Mouse (Mus musculus): ENCODE measurements around the gene Map6d1. TPM values are rescaled to one million over a fixed set of nuclear protein-coding genes. Genes with fewer than 3 reads are reported as not detected.

Gene Map6d1
- total and polyA plus RNA-seq, 3 experiments: 0.08 to 0.20 TPM; not detected in 1

DNA sequence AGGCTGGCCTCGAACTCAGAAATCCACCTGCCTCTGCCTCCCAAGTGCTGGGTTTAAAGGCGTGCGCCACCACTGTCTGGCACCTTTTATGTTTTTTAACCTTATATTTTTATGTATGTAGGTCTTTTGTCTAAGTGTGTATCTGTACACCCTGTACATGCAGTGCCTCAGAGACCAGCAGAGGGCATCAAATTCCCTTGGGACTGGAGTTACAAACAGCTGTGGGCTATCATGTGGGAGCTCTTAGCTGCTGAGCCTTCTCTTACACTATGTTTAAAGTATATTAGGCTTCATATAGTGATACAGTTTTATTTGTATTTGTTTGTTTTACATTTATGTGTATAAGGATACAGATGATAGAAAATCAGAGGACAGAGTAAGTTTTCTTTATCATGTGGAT is 45.6 kb downstream of the Map6d1 start:
- Histone ChIP-seq H3K4me1 (ENCODE audit: control insufficient read depth in 1 of 2, insufficient read depth in 2 of 2) (peaks cover 0 to 5% of the 10 kb centered on the region in 2 experiments; a peak in 2 of 4 replicates), H3K9me3 (replicated peaks; ENCODE audit: low read length) (no peaks in the 10 kb centered on the region), H3K27ac (ENCODE audit: insufficient read depth, low read depth) (no peak overlapping the region), H3K4me2 (ENCODE audit: insufficient read depth, low read depth, poor library complexity, severe bottlenecking) (no peak overlapping the region), H3K79me2 (replicated peaks; ENCODE audit: control insufficient read depth, extremely low read depth, insufficient read depth, poor library complexity, severe bottlenecking) (no peaks in the 10 kb centered on the region), H3K9ac (ENCODE audit: insufficient read depth, low read depth) (no peak overlapping the region), H3K36me3 (replicated peaks in 1 of 2; ENCODE audit: control insufficient read depth in 1 of 2, insufficient read depth in 1 of 2, low read length in 1 of 2) (peaks cover 53 to 92% of the 10 kb centered on the region in 2 experiments), H3K4me3 (replicated peaks in 1 of 3; ENCODE audit: low read depth in 2 of 3, low read length in 2 of 3, poor library complexity in 1 of 3) (no peak overlapping the region), H3K27me3 (replicated peaks) (no peaks in the 10 kb centered on the region)
- in situ Hi-C loops (cut with MboI; ENCODE audit: low pct_ligation_motif_present, low pct_unique_long_range_greater_than_20kb, low sequenced_read_pairs) (no loop called here), dilution Hi-C loops (cut with MboI; ENCODE audit: extremely low pct_ligation_motif_present, extremely low pct_unique_long_range_greater_than_20kb, low sequenced_read_pairs) (no loop called here)
- TF ChIP-seq SMC3 (IDR thresholded peaks at IDR 0.05; ENCODE audit: low read depth, low read length) (peak; percentile 53), RAD21 (IDR thresholded peaks at IDR 0.05; ENCODE audit: low read depth, low read length) (peak; percentile 4), TBP (conservative IDR thresholded peaks at IDR 0.05; ENCODE audit: low read depth, low read length) (no peak), ETS1 (conservative IDR thresholded peaks at IDR 0.05; ENCODE audit: low read depth, low read length) (peak; percentile 44), POLR2A (IDR thresholded peaks at IDR 0.05; ENCODE audit: low read depth, low read length) (peak; percentile 32; the same call in 1 of the 2 replicates), TCF12 (IDR thresholded peaks at IDR 0.05; ENCODE audit: low read depth, low read length) (peak; percentile 33; the same call in 1 of the 2 replicates), KAT2A (IDR thresholded peaks at IDR 0.05; ENCODE audit: insufficient replicate concordance, low read length) (peak; percentile 88), MYC (IDR thresholded peaks at IDR 0.05; ENCODE audit: low read depth, low read length) (peak; percentile 65; the same call in 1 of the 2 replicates), ZNF384 (IDR thresholded peaks at IDR 0.05; ENCODE audit: low read depth, low read length) (no peak; the same call in 1 of the 2 replicates), GABPA (IDR thresholded peaks at IDR 0.05; ENCODE audit: insufficient replicate concordance, low read depth, low read length) (no peak), IRF4 (IDR thresholded peaks at IDR 0.05; ENCODE audit: low read depth, low read length) (0 out of 2 replicates have a peak, but pooled peaks have one; percentile 47), CTCF (conservative IDR thresholded peaks at IDR 0.05 in 1 of 2, IDR thresholded peaks at IDR 0.05 in 1 of 2; ENCODE audit: low read depth in 2 of 2, low read length in 2 of 2) (peak; percentile 42 to 87; a peak in 3 of 4 replicates)
- peak; percentile 76 for DNase-seq (ENCODE audit: extremely low read depth)

- TF ChIP-seq CTCF (conservative IDR thresholded peaks at IDR 0.05 in 1 of 2, IDR thresholded peaks at IDR 0.05 in 1 of 2; ENCODE audit: low read depth in 2 of 2, low read length in 2 of 2) (no peak), MAX (IDR thresholded peaks at IDR 0.05; ENCODE audit: low read length) (no peak), MAZ (IDR thresholded peaks at IDR 0.05; ENCODE audit: low read depth, low read length) (no peak), BHLHE40 (IDR thresholded peaks at IDR 0.05; ENCODE audit: low read depth, low read length) (no peak), HCFC1 (IDR thresholded peaks at IDR 0.05; ENCODE audit: low read depth, low read length) (no peak), JUND (conservative IDR thresholded peaks at IDR 0.05; ENCODE audit: low read depth, low read length) (no peak), ELF1 (IDR thresholded peaks at IDR 0.05; ENCODE audit: low read depth, low read length) (no peak)
- dilution Hi-C loops (cut with MboI; ENCODE audit: extremely low pct_ligation_motif_present, extremely low pct_unique_long_range_greater_than_20kb, low sequenced_read_pairs) (no loop called here), in situ Hi-C loops (cut with MboI; ENCODE audit: low pct_ligation_motif_present, low pct_unique_long_range_greater_than_20kb, low sequenced_read_pairs) (no loop called here)
- Histone ChIP-seq H3K4me3 (replicated peaks in 1 of 3; ENCODE audit: low read depth in 2 of 3, low read length in 2 of 3, poor library complexity in 1 of 3) (no peak overlapping the region), H3K4me1 (ENCODE audit: control insufficient read depth in 1 of 2, insufficient read depth in 2 of 2) (peaks cover 0 to 2% of the 10 kb centered on the region in 2 experiments; a peak in 1 of 4 replicates), H3K27ac (ENCODE audit: insufficient read depth, low read depth) (no peak overlapping the region), H3K9me3 (replicated peaks; ENCODE audit: low read length) (no peaks in the 10 kb centered on the region), H3K9ac (ENCODE audit: insufficient read depth, low read depth) (no peak overlapping the region), H3K4me2 (ENCODE audit: insufficient read depth, low read depth, poor library complexity, severe bottlenecking) (no peak overlapping the region), H3K27me3 (replicated peaks) (no peaks in the 10 kb centered on the region), H3K36me3 (replicated peaks in 1 of 2; ENCODE audit: control insufficient read depth in 1 of 2, insufficient read depth in 1 of 2, low read length in 1 of 2) (peaks cover 61 to 92% of the 10 kb centered on the region in 2 experiments), H3K79me2 (replicated peaks; ENCODE audit: control insufficient read depth, extremely low read depth, insufficient read depth, poor library complexity, severe bottlenecking) (no peaks in the 10 kb centered on the region)
- peak; percentile 10 for DNase-seq (ENCODE audit: extremely low read depth)
These were observed 49.1 kb downstream of the Map6d1 start for GRCm38 (mm10) chr16:20192043-20192442.

Measured in CH12.LX (cell line).